Mouse (Mus musculus): ENCODE data around the gene Exd2.
"Not testable (repeated sequence)": the region's sequence is repeated elsewhere in the genome, so short reads cannot be mapped to it uniquely, and the experiment has no call there.

Exd2 gene

GRCm38 (mm10) chr12:80462942-80463651, at the start of gene Exd2:
Gene Exd2 (plus strand): TSS chr12:80463095.
- peak; percentile 87 to 88 for DNase-seq (ENCODE audit: low spot score in 2 of 2)

GRCm38 (mm10) chr12:80415100-80415499, 47.8 kb upstream of the Exd2 start:
- DNase-seq (ENCODE audit: low spot score in 2 of 2): no peak

GRCm38 (mm10) chr12:80427683-80428082, 35.2 kb upstream of the Exd2 start:
- DNase-seq (ENCODE audit: low spot score in 2 of 2): no peak

- no peak for DNase-seq (ENCODE audit: low spot score in 2 of 2)
Measured at GRCm38 (mm10) chr12:80433266-80433665, 29.6 kb upstream of the Exd2 start.

GRCm38 (mm10) chr12:80434601-80434960, 28.3 kb upstream of the Exd2 start:
- DNase-seq (ENCODE audit: low spot score in 2 of 2): no peak

- DNase-seq (ENCODE audit: low spot score in 2 of 2): peak; percentile 61 to 69
Measured at GRCm38 (mm10) chr12:80434961-80435691, 27.8 kb upstream of the Exd2 start.

GRCm38 (mm10) chr12:80435887-80436286, 27.0 kb upstream of the Exd2 start:
- no peak for DNase-seq (ENCODE audit: low spot score in 2 of 2)

- DNase-seq (ENCODE audit: low spot score in 2 of 2): peak; percentile 58 to 71
Measured at GRCm38 (mm10) chr12:80436336-80436976, 26.4 kb upstream of the Exd2 start, which contains the start of gene Dcaf5. Gene Dcaf5 (minus strand): TSS chr12:80436601.

- no peak for DNase-seq (ENCODE audit: low spot score in 2 of 2)
Measured at GRCm38 (mm10) chr12:80437051-80437675, 25.7 kb upstream of the Exd2 start.

GRCm38 (mm10) chr12:80440957-80441356, 21.9 kb upstream of the Exd2 start:
- no peak for DNase-seq (ENCODE audit: low spot score in 2 of 2)

- DNase-seq (ENCODE audit: low spot score in 2 of 2): no peak
Measured at GRCm38 (mm10) chr12:80444525-80445109, 18.3 kb upstream of the Exd2 start.

GRCm38 (mm10) chr12:80453506-80453905, 9.4 kb upstream of the Exd2 start:
- no peak for DNase-seq (ENCODE audit: low spot score in 2 of 2)

- no peak for DNase-seq (ENCODE audit: low spot score in 2 of 2)
Measured at GRCm38 (mm10) chr12:80458033-80458432, 4.9 kb upstream of the Exd2 start.

GRCm38 (mm10) chr12:80462292-80462896, 501 bp upstream of the Exd2 start:
- not testable (repeated sequence) for DNase-seq (ENCODE audit: low spot score in 2 of 2)

- DNase-seq (ENCODE audit: low spot score in 2 of 2): no peak
Measured at GRCm38 (mm10) chr12:80463666-80464269, 873 bp downstream of the Exd2 start.

- no peak for DNase-seq (ENCODE audit: low spot score in 2 of 2)
Measured at GRCm38 (mm10) chr12:80470206-80470605, 7.3 kb downstream of the Exd2 start.

GRCm38 (mm10) chr12:80471926-80472325, 9.0 kb downstream of the Exd2 start:
- DNase-seq (ENCODE audit: low spot score in 2 of 2): no peak

GRCm38 (mm10) chr12:80473731-80474130, 10.8 kb downstream of the Exd2 start:
- DNase-seq (ENCODE audit: low spot score in 2 of 2): no peak

GRCm38 (mm10) chr12:80479986-80480385, 17.1 kb downstream of the Exd2 start:
- DNase-seq (ENCODE audit: low spot score in 2 of 2): no peak

- no peak for DNase-seq (ENCODE audit: low spot score in 2 of 2)
Measured at GRCm38 (mm10) chr12:80483397-80483796, 20.5 kb downstream of the Exd2 start.

GRCm38 (mm10) chr12:80493311-80493710, 30.4 kb downstream of the Exd2 start:
- no peak for DNase-seq (ENCODE audit: low spot score in 2 of 2)
